Mouse (Mus musculus) cerebellum, postnatal 36 days (tissue): ENCODE data around the gene Cdkn1b.

ENCODE experiments used
- DNase-seq, 2 experiments: peaks; one replicate each; pipeline ENCODE4 v3.0.0; 2021 to 2022; ENCODE audit warnings: mixed read lengths in 2 of 2

The Cdkn1b gene

GRCm38 (mm10) chr6:134920190-134921013 lies at the start of gene Cdkn1b:
Gene Cdkn1b, plus strand, starts transcription at chr6:134920401.
- peak; percentile 90 to 92 for DNase-seq

- no peak for DNase-seq
Observed at GRCm38 (mm10) chr6:134870887-134871286, 49.3 kb upstream of the Cdkn1b start.

- no peak for DNase-seq
Observed at GRCm38 (mm10) chr6:134872236-134872635, 48.0 kb upstream of the Cdkn1b start.

- DNase-seq: no peak
Observed at GRCm38 (mm10) chr6:134873018-134873417, 47.2 kb upstream of the Cdkn1b start.

- DNase-seq: peak in 1 of 2 experiments; percentile 22
Observed at GRCm38 (mm10) chr6:134876795-134877194, 43.4 kb upstream of the Cdkn1b start.

GRCm38 (mm10) chr6:134877276-134877675 lies 42.9 kb upstream of the Cdkn1b start:
- no peak for DNase-seq

GRCm38 (mm10) chr6:134877892-134878291 lies 42.3 kb upstream of the Cdkn1b start:
- DNase-seq: peak; percentile 64 to 67

GRCm38 (mm10) chr6:134879556-134879955 lies 40.6 kb upstream of the Cdkn1b start:
- no peak for DNase-seq

- no peak for DNase-seq
Observed at GRCm38 (mm10) chr6:134880046-134880445, 40.2 kb upstream of the Cdkn1b start.

GRCm38 (mm10) chr6:134883661-134884060 lies 36.5 kb upstream of the Cdkn1b start:
- no peak for DNase-seq

GRCm38 (mm10) chr6:134885515-134885914 lies 34.7 kb upstream of the Cdkn1b start:
- no peak for DNase-seq

- no peak for DNase-seq
Observed at GRCm38 (mm10) chr6:134886475-134886874, 33.7 kb upstream of the Cdkn1b start.

- DNase-seq: peak; percentile 22 to 54
Observed at GRCm38 (mm10) chr6:134887008-134887407, 33.2 kb upstream of the Cdkn1b start.

- DNase-seq: peak; percentile 80 to 85
Observed at GRCm38 (mm10) chr6:134887711-134888449, 32.3 kb upstream of the Cdkn1b start.

- DNase-seq: peak in 1 of 2 experiments; percentile 28
Observed at GRCm38 (mm10) chr6:134888563-134889017, 31.6 kb upstream of the Cdkn1b start.

- DNase-seq: no peak
Observed at GRCm38 (mm10) chr6:134889763-134890162, 30.4 kb upstream of the Cdkn1b start.

GRCm38 (mm10) chr6:134890436-134890835 lies 29.8 kb upstream of the Cdkn1b start:
- no peak for DNase-seq

GRCm38 (mm10) chr6:134896570-134897436 lies 23.4 kb upstream of the Cdkn1b start:
- no peak for DNase-seq

GRCm38 (mm10) chr6:134897443-134898094 lies 22.6 kb upstream of the Cdkn1b start:
- DNase-seq: peak; percentile 97 to 98

- DNase-seq: peak; percentile 91 to 92
Observed at GRCm38 (mm10) chr6:134898095-134898965, 21.9 kb upstream of the Cdkn1b start, which contains the start of gene Gpr19. Gene Gpr19, minus strand, starts transcription at chr6:134898578.

GRCm38 (mm10) chr6:134903368-134903767 lies 16.8 kb upstream of the Cdkn1b start:
- DNase-seq: no peak
